Mouse (Mus musculus) monocyte, adult 2 months (primary cell): ENCODE results near the gene Asic1.
A peak's percentile ranks its signal among the peaks of the same experiment; 100 is the strongest.
"Not testable (repeated sequence)": the region's sequence is repeated elsewhere in the genome, so short reads cannot be mapped to it uniquely, and the experiment has no call there.

Experiments used
- DNase-seq, 2 experiments: peaks; one replicate each; pipeline ENCODE4 v3.0.0; 2022; ENCODE audit warnings: low spot score in 2 of 2, low read depth in 1 of 2

Asic1 gene

DNA sequence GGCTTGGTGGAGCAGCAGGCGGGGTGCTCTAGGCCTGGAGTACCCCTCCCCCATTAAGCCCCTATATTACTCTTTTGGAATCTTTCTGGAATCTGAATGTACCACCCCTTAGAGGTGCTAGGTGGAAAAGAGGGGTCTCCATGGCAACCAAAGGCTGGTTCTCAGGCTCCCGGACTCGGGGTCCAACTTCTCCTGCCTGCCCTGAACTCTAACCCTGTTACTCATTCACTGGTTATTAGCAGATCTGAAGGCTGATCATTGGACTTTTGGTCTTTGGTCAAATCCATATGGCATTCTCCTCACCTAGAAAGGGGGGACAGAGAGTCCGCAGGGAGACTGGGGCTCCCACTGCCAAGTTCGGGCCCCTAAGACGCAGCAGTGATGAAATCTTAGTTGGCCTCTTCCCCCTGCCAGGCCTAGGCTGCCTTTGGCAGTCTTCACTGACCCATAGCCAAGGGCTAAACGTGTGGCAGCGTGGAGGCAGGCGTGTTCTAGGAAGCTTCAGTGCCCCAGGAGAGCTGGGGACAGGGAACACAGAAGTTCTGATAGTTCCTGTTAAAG, 48.4 kb downstream of the Asic1 start:
- no peak for DNase-seq

DNA sequence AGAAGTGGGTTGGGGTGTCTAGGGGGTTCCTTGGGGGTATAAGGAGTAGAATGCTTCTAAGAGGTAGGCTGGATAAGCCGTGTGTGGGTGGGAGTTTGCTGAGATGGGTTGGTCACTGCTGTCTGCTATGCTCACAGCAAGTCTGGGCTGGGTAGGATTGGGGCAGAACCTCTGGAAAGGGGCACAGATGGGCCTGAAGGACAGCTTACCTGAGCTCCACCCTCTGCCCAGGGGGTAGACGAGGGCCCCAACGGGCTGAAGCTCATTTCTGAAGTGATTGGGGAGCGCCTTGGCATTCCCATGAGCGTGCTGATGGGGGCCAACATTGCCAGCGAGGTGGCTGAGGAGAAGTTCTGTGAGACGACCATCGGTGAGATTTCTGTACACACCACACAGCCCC, 49.7 kb downstream of the Asic1 start:
- DNase-seq: no peak

DNA sequence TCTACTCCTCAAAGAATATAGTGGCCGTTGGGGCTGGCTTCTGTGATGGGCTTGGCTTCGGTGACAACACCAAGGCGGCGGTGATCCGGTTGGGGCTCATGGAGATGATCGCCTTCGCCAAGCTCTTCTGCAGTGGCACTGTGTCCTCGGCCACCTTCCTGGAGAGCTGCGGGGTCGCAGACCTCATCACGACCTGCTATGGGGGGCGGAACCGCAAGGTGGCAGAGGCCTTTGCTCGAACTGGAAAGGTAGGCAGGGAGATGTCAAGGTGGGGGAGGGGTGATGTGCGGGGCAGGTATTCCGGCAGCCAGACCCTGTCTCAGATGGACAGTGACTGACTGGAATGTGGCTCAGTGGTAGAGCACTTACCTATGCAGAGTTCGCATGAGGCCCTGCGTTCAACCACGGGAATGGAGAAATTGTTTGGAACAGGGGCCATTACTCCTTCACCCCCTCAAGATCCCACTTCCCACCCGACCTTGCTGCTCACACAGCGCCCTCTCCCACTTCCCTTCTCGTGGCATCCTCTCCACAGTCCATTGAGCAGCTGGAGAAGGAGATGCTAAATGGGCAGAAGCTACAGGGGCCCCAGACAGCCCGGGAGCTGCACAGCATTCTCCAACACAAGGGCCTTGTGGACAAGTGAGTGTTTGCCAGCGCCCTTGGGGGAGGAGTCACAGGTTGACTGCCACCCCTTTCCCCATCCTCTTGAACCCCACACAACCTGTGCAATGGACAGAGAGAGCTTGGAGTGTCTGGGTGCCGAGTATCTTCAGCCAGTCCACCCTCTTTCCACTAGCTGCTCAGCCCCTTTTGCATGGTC, 52.0 kb downstream of the Asic1 start:
- DNase-seq: no peak

- no peak for DNase-seq
These were observed 52.9 kb downstream of the Asic1 start for GRCm38 (mm10) chr15:99723120-99723514.

DNA sequence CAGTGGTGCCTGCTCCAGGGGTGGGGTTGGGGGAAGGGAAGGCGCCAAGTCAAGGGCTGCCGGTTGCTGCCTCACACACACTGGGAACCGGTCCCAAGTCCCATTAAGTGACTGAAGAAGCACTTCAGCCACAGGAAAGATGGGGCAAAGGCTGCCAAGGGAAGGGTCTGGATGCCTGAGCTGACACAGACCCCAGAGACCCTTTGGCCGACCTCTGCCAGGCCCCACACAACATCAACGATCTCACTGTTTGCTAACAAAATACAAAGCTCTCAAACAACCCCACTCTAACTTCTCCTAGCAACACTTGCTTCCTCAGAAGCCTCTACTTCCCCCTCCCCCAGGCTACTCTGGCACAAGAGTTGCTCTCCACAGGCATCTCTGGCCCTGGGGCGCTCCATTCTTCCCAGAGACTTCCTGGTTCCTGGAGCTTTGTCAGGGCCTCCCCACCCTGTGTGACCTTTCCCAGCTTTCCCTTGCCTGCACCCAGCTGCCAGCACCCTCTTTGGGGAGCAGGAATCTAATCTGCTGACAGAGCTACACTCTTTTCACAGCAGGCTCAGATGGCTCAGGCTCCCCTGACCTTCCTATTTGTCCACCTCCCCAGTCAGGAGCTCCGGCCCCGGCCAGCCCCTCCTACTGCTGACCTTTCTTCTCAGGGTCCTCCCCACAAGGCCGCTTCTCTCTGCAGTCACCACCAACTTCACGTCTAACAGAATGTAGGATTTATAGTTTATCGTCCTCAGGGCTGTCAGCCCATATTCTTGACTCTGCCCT, 53.5 kb downstream of the Asic1 start:
- DNase-seq: peak in 1 of 2 experiments; percentile 23

DNA sequence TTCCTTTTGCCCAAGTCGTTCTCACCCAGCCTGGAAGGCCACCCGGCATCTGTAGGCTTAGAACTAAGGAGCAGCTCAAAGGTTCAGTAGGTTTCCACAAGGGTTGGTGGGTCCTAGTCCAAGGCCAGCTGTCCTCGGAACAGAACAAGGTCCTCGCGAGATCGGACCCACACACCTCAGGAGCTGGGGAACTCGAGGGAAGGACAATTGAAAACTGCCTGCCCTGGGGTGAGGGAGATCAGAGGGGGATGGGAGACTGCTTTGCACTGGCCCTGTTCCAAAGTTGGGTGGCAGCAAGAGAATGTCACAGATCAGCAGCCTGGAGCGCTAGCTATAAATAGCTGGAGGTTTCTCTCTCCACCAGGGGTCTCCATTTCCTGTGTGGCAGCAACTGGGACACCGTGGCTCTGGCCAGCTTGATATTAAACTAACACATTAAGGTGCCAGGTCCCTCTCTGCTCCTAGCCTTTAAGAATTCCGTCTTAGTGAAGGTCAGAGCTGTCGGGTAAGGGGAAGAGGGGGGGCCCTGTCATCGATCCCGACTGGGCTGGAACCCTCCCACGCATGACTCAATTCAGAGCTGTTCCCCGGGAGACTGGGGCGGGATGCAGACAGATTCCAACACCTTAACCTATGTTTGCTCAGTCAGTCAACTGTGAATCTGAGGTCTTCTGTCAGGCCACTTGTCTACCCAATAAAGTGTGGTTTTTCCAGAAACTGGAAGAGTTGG, 54.3 kb downstream of the Asic1 start:
- DNase-seq: no peak

- peak; percentile 91 to 94 for DNase-seq
These were observed 55.4 kb downstream of the Asic1 start, which contains the start of gene Cox14 for GRCm38 (mm10) chr15:99725341-99726155. Gene Cox14, plus strand, starts transcription at chr15:99725618.

GRCm38 (mm10) chr15:99726549-99726948, 56.4 kb downstream of the Asic1 start:
- DNase-seq: no peak

GRCm38 (mm10) chr15:99727039-99727438, 56.9 kb downstream of the Asic1 start:
- not testable (repeated sequence) for DNase-seq

DNA sequence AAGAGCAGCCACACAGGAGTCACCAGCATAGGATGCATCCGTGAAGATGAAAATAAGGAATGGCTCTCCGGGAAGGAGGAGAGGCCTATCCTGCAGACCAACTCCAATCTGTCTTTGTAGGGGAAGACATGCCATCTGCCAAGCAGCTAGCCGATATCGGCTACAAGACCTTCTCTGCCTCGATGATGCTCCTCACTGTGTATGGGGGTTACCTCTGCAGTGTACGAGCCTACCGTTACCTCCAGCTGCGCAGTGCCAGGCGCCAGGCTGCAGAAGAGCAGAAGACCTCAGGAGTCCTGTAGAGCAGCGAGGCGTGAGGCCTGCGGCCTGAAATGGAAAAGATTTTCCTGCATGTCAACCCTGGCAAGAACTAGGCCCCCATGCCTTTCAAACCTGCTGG, 57.4 kb downstream of the Asic1 start:
- DNase-seq: no peak

DNA sequence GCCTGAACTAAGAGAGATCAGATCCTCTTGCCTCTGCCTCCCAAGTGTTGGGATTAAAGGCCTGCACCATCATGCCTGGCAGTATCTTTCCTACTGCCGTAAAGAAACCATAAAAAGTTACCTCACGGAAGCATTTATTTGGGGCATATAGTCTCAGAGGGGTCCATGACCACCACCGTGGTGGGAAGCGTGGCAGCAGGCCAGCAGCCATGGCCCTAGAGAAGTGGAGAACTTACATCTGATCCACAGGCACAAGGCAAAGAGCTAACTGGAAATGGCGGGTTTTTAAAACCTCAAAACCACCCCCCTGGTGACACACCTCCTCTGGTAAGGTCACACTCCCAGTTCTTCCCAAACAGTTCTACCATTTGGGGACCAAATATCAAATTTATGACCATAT, 58.0 kb downstream of the Asic1 start:
- DNase-seq: no peak

DNA sequence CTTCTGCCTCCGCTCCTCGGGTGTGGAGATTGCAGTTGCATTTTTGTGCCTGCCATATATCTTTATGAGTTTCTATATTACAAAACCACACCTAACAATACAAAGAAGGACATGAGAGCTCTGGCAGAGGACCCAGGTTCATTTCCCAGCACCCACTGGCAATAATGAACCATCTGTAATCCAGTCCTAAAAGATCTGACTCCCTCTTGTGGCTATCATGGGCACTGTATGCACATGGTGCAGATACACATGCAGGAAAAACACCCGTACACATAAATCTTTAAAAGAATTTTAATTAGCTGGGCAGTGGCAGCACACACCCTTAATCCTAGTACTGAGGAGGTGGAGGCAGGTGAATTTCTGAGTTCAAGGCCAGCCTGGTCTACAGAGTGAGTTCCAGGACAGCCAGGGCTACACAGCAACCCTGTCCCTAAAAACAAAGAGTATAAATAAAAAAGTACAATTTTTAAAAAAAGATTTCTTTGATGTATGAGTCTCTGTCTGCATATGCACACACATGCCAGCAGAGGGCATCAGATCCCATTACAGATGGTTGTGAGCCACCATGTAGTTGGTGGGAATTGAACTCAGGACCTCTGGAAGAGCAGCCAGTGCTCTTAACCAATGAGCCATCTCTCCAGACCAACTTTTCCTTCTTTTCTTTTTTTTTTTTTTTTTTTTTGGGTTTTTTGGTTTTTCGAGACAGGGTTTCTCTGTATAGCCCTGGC, 59.1 kb downstream of the Asic1 start:
- DNase-seq: no peak

- no peak for DNase-seq
These were observed 61.0 kb downstream of the Asic1 start for GRCm38 (mm10) chr15:99731167-99731566.

DNA sequence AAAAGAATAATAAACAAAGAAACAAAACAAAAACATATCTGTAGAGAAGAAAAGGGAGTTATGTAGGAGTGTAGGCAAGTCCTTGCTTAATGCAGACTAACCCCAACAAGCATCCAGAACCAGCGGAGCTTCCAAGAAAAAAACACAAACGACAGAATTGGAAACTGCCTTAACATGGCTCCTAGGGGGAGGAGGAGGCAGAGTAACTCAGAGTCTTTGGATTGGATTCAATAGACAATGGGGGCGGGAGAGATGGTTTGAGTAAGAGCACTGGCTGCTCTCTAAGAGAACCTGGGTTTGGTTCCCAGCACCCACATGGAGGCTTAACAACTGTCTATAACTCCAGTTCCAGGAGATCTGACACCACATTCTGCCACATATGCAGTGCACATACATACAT, 61.5 kb downstream of the Asic1 start:
- DNase-seq: no peak

GRCm38 (mm10) chr15:99733186-99733585, 63.0 kb downstream of the Asic1 start:
- no peak for DNase-seq

- DNase-seq: peak; percentile 100
These were observed 65.5 kb downstream of the Asic1 start for GRCm38 (mm10) chr15:99735631-99736030.

DNA sequence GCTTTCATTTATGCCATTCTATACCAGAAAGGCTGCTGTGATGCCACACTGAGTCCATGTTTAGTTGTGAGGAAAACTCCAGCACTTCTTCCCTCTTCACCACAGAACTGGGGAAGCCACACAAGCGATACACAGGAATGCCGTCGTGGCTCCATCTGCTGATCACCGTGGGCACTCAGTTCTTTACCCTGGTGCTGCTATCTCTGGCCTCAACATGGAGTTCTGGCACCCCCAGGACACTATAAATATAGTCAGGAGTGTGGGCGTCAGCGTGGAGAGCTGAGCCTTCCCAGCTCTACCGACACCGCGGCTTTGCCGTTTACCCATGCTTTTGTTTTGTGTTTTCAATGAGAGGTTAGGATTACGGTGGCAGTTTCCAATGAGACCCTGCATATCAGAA, 66.5 kb downstream of the Asic1 start:
- no peak for DNase-seq

- DNase-seq: no peak
These were observed 70.1 kb downstream of the Asic1 start for GRCm38 (mm10) chr15:99740229-99740628.
